Mouse (Mus musculus) left cerebral cortex, postnatal 4 days (tissue): ENCODE measurements at regions not wholly inside any gene's neighbourhood (a gene's known extent, or its start where the extent isn't known, plus 50 kb on each side); places are given as distances from the start of the nearest gene placed in this dataset.
A peak's percentile ranks its signal among the peaks of the same experiment; 100 is the strongest.

ENCODE experiments used
- DNase-seq: peaks from one replicate; pipeline ENCODE4 v3.0.0-alpha.2; 2022
- intact Hi-C: fragments of 180-260 bp; cut with DNase I; formaldehyde crosslinking; loops from one replicate; pipeline ENCODE4 v1.15.1; 2025

- no peak for DNase-seq
- intact Hi-C loops: no loop called here
Measured at GRCm38 (mm10) chr12:7637629-7638028, 339.8 kb upstream of the Apob start.

GRCm38 (mm10) chr12:7650851-7651250 lies 326.6 kb upstream of the Apob start:
- no peak for DNase-seq
- intact Hi-C loops: no loop called here

DNA sequence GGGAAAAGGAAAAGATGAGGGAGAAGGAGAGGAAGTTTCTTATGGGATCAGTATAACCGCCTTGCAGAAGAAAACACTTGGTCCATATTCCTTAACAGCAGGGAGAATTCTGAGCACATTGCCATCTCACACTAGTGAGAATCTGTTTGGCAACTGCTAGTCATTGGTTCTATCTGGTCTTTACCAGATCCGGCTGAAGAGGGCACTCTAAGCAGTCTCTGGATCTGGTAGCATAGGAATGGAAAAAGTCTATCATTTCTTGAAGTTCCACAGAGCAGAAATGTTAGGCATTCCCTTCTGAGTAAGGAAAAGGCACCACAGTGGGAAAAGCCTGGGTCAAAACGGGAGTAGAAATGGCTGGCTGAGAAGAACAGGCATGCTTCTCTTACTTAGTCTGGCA lies 315.4 kb upstream of the Apob start:
- DNase-seq: no peak
- intact Hi-C loops: no loop called here

GRCm38 (mm10) chr12:7670114-7670513 lies 307.3 kb upstream of the Apob start:
- DNase-seq: no peak
- intact Hi-C loops: no loop called here

DNA sequence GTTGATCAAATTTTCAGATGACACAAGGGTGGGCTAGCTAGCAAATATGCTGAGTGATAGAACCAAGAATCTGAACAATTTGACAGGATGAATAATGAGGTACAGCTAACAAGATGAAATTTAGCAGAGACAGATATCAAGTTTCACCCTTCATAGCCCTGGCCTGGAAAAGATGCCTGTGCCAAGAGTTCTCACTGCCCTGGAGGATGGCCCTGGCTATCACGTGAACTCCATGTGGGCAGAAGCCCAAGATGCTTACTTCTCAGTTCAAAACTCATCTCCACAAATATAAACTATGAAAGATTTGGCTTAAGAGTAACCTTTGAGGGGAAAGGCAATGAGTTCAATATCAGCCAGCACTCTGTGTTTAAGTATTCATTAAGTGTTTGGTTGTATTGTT lies 306.9 kb upstream of the Apob start:
- intact Hi-C loops: no loop called here
- no peak for DNase-seq

DNA sequence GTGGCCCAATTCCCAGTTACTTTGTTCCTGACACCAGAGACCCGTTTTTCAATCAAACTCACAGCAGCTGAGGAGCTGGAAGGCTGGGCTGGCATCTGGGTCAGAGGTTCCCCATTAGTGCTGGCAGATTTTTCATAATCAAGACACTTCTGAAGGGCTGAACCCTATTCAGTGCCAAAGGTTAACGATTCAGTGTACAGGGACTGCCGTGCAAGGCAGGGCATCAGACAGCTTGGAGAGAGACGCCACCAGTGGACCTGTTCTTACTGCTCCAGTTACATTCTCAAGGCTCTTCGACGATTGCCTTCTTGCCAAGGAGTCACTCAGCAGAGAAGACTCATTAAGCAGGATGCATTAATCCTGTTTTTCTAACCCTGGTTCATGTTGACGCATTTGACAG lies 285.5 kb upstream of the Apob start:
- DNase-seq: no peak
- intact Hi-C loops: no loop called here

DNA sequence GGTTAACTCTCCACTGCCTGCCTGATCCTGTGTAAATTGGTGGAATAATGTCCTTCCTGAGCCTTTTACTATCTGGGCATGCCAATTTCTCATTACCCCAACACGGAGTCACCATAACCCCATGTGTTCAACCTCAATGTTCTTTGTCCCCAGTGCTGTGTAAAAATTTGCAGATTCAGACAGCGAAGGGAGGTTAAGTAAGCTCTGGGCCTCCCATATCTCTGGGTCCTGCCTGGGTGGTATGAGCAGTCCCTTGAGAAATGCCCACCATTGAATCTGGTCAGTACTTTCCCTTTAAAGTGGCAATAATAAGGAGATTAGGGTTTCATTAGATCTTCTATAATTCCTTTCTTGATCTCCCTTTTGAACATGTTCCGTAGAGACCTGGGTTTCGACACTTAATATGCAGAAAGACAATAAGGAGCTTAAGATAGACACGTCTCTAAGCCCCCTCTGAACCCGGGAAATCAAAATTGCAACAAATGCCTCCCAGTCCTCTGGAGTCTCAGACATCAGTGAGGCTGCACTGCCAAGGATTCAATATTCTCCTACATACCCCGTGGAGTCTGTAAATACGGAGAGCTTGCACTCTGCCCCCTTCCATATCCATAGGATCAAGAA lies 279.0 kb upstream of the Apob start:
- no peak for DNase-seq
- intact Hi-C loops: no loop called here

- intact Hi-C loops: no loop called here
- no peak for DNase-seq
Measured at GRCm38 (mm10) chr12:7709102-7709501, 268.3 kb upstream of the Apob start.

GRCm38 (mm10) chr12:7709872-7710271 lies 267.6 kb upstream of the Apob start:
- intact Hi-C loops: no loop called here
- DNase-seq: no peak

DNA sequence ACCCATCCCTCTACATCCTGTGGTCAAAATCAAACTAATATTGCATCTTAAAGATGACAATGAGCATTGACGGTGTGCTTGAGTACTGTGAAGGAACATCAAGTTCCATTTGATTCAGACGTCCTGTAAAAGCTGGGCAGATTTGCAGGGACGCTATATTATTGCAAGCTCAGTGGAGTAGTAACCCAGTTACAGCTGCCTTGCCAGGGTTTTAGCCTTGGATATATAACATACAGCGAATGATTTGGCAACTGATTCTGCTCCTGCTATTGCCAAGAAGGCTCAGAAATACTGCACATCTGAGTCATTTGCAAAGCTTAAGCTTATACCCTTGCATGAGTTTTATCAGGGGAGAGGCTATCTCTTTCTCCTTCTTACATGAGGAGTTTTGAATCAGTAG lies 262.4 kb upstream of the Apob start:
- no peak for DNase-seq
- intact Hi-C loops: no loop called here

GRCm38 (mm10) chr12:7718556-7718955 lies 258.9 kb upstream of the Apob start:
- intact Hi-C loops: no loop called here
- DNase-seq: peak; percentile 28

DNA sequence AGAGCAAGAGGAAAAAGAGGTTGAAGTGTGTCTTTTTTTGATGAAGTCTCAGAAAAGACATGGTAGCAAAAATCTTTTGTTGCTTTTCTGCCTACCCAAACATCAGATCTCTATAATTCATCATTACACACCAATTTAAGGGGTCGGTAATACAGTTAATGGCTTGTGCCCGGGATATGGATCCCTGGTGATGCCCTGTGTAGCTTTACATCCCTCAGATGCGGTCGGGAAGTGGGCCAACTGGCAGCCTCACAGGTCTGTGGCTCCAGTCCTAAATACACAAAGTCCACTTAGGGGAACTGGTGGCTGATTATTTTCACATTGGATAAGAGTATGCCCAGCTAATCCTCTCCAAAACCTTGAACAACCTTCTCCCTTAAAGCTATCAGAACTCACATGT lies 258.4 kb upstream of the Apob start:
- intact Hi-C loops: no loop called here
- DNase-seq: peak; percentile 65

DNA sequence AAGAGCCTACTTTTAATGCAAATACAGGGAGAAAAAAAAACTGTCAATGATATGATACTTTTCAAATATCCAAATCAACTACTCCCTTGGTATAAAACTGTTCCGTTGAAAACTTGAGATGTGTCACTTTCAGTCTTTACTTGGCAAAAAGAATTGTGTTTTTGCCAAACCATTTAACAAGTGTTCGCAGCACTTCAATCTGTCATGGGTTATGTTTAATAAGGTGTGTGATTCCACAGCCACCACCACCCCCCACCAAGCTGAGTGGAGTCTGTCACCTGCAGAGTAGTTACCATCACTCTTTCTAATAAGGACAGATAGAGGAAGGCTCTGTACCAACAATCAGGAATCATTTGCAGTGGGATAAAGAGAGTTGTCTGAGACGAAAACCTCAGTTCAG lies 252.5 kb upstream of the Apob start:
- intact Hi-C loops: no loop called here
- no peak for DNase-seq

- DNase-seq: no peak
- intact Hi-C loops: no loop called here
Measured at GRCm38 (mm10) chr12:7738020-7738419, 239.4 kb upstream of the Apob start.

GRCm38 (mm10) chr12:7738629-7739351 lies 238.7 kb upstream of the Apob start:
- intact Hi-C loops: no loop called here

GRCm38 (mm10) chr12:7739352-7739994 lies 238.0 kb upstream of the Apob start:
- intact Hi-C loops: no loop called here
- DNase-seq: no peak

More at GRCm38 (mm10) chr12:7738629-7739351, 238.7 kb upstream of the Apob start:
- no peak for DNase-seq

DNA sequence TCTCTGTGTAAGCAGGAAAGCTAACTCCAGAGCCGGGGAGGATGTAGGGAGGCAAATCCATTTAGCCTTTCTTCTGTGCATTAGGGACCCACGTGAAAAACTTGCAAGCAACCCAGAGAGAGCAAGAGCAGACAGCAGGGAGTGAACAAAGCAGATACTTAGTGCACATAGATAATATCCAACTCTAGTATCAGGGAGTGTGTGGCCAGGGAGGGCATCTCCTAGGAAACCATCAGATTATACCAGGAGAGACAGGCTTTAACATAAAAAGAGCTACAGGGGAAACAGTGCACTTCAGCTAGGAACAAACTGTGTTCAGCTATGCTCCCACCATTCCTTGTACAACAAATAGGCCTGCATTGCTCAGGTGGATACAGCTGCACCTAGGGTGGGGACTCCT lies 230.7 kb upstream of the Apob start:
- DNase-seq: no peak
- intact Hi-C loops: no loop called here

GRCm38 (mm10) chr12:7749319-7750238 lies 227.9 kb upstream of the Apob start:
- intact Hi-C loops: no loop called here
- peak; percentile 39 for DNase-seq

GRCm38 (mm10) chr12:7754861-7755260 lies 222.6 kb upstream of the Apob start:
- intact Hi-C loops: no loop called here
- DNase-seq: no peak

DNA sequence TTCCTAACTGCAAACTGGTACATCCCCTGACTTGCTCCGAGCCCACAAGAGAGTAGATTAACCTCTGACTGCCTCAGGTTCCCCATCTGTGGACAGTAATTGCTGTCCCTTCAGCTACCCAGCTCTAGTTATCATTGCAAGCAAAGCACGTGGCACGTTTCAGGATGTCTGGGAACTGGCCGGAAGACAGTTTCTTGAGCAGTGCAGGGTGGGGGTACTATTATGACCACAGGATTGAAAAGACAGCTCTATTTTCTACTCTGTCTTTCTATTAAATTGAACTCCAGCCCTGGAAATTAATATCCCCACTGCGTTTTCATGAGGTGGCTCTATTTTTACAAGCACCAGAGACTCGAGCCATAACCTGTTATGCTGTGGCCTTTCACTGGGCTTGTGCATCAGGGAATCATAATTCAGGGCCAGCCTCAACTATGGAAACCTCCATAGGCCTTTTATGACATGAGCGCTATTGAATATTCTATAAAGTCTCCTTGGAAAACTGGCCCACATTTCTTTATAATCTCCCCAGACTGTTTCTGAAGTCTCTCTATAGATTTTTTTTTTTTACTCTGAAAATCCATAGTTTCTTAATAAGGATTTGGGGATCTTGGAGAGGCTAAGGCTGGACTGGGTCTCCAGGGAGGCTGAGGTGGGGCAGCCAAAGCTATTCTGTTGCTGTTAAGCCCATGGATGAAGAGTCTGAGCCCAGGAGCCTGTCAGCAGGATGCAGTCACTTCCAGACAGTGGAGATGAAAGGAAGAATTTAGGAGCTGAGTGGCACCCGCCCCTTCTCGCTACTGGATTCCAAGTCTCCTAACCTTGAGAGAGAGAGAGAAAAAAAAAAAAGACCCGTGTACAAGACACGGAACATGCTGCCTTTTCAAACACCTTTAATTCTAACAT lies 212.4 kb upstream of the Apob start:
- no peak for DNase-seq
- intact Hi-C loops: no loop called here
